Mouse (Mus musculus) midbrain, embryonic 16.5 days (tissue): Measurements from ENCODE around the gene Sae1. TPM values are rescaled to one million over a fixed set of nuclear protein-coding genes. Genes with fewer than 3 reads are reported as not detected.
"Not testable (repeated sequence)": the region's sequence is repeated elsewhere in the genome, so short reads cannot be mapped to it uniquely, and the experiment has no call there.

Experiments
- ATAC-seq: fragments of 200-750 bp; cut with Nextera tagmentation; 2 replicates; pipeline ENCODE4 v1.8.0; 2017; ENCODE audit warnings: moderate TSS enrichment
- H3K27ac ChIP-seq: fragments of 300-500 bp; sonication (generic); 2 replicates; pipeline ENCODE4 v1.5.1; 2014; ENCODE audit warnings: mild to moderate bottlenecking, low read length, mixed read lengths
- H3K27me3 ChIP-seq: fragments of 300-500 bp; sonication (generic); 2 replicates; pipeline ENCODE4 v1.6.1; 2014; ENCODE audit warnings: low read depth, low read length, mixed read lengths; ENCODE audit not compliant: control insufficient read depth, insufficient read depth
- H3K36me3 ChIP-seq: fragments of 300-500 bp; sonication (generic); 2 replicates; pipeline ENCODE4 v1.6.1; 2014; ENCODE audit warnings: mild to moderate bottlenecking, low read length, moderate library complexity, mixed read lengths; ENCODE audit not compliant: control insufficient read depth, insufficient read depth
- H3K4me1 ChIP-seq: fragments of 300-500 bp; sonication (generic); 2 replicates; pipeline ENCODE4 v1.6.1; 2014; ENCODE audit warnings: mild to moderate bottlenecking, low read length, mixed read lengths; ENCODE audit not compliant: control insufficient read depth, insufficient read depth
- H3K4me2 ChIP-seq: fragments of 300-500 bp; sonication (generic); 2 replicates; pipeline ENCODE4 v1.6.1; 2014; ENCODE audit warnings: mild to moderate bottlenecking, low read length, mixed read lengths
- H3K4me3 ChIP-seq: fragments of 300-500 bp; sonication (generic); 2 replicates; pipeline ENCODE4 v1.5.1; 2014; ENCODE audit warnings: low read depth, mild to moderate bottlenecking, low read length, moderate library complexity, mixed read lengths
- H3K9ac ChIP-seq: fragments of 300-500 bp; sonication (generic); 2 replicates; pipeline ENCODE4 v1.6.1; 2014; ENCODE audit warnings: low read depth, low read length, mixed read lengths
- H3K9me3 ChIP-seq: fragments of 300-500 bp; sonication (generic); replicated peaks from 2 replicates; pipeline ENCODE4 v1.6.1; 2014; ENCODE audit warnings: mild to moderate bottlenecking, low read length, mixed read lengths; ENCODE audit not compliant: control insufficient read depth, poor library complexity, severe bottlenecking
- WGBS: fragments of 180-500 bp; shearing (Covaris S2); extraction: QIAGEN DNeasy Blood & Tissue Kit; methylation state at CpG from one replicate; pipeline ENCODE4 v1.1.7; 2014; 5-methylcytosine and 5-hydroxymethylcytosine counted together
- polyA plus RNA-seq: library from polyadenylated mRNA; unstranded; fragments of >200 nt; fragmentation: Nextera tagmentation; extraction: Ambion mirVana; gene quantifications from 2 replicates; pipeline ENCODE4 v1.2.1, GENCODE M21; 2015

The Sae1 gene
- polyA plus RNA-seq, 1 experiment from 2014 or later, result 239 TPM

DNA sequence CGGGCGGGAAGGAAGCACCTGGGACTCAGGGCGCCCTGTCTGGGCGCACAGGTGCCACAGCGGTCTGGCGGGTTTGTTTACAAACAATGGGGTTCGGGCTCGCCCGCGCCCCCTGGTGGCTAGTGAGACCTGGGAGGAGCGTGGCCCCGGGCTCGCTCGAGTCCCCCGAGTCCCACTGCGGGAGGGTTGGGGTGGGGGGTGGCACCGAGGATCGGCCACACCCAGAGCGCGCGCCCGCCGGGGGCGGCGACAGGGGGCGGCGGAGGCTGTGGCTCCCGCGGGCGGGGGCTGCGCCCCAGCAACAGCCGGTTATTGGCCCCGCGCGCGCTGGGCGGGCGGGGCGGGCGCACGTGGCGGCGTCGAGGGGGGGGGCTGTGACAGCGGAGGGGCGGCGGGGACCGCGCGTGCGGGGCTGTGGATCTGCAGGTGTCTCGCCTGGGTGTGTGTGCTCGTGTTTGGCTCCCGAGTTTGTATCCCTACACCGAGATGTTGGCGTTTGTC lies 77.5 kb downstream of the Sae1 start:
- peak overlapping the region; percentile 81 for H3K9ac ChIP-seq
- peaks cover 41% of the 10 kb centered on the region for H3K4me1 ChIP-seq
- no peaks in the 10 kb centered on the region for H3K9me3 ChIP-seq
- peak overlapping the region; percentile 75 for H3K27ac ChIP-seq
- H3K27me3 ChIP-seq, result no peaks in the 10 kb centered on the region
- peak overlapping the region; percentile 78 for H3K4me3 ChIP-seq
- peak; percentile 9 for ATAC-seq
- H3K36me3 ChIP-seq, result no peaks in the 10 kb centered on the region
- peak overlapping the region; percentile 97 for H3K4me2 ChIP-seq
- under 1% methylated on average over 27 of the region's 56 CpGs for WGBS

DNA sequence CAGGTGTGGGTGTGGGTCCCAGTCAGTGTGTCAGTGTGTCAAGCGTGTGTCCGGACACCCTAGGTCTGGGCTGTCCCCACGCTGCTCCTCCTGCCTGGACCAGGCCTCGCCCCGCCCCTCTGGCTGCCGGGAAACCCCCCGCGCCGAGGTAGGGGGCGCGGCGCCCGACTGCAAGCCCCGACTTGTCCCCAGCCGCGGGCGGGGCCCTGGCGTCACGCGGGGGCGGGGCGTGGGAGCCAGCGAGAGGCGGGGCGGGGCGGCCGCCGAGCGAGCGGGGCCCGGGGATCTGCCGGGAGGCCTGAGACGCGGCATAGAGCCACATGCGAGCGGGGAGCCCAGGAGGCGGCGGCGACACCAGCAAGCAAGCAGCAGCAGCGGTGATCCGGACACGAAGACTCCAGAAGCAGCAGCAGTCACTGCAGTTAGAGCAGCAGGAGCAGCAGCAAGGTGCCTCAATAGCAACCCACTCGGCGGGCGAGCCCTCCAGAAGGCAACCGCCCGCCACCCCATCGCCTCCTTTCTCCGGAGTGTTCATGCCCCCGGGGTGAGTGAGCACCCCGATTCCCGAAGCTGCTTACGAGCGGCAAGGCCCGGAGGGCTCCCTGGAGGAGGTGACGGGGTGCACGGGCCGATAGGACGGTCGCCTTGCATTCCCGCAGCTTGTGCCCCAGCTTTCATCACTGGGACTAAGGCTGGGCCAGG lies 78.1 kb downstream of the Sae1 start:
- no peaks in the 10 kb centered on the region for H3K9me3 ChIP-seq
- H3K4me2 ChIP-seq, result peak overlapping the region; percentile 97
- peak; percentile 22; the same call in 1 of the 2 replicates for ATAC-seq
- H3K27ac ChIP-seq, result peak overlapping the region; percentile 75
- H3K36me3 ChIP-seq, result no peaks in the 10 kb centered on the region
- WGBS, result under 1% methylated on average over 43 of the region's 61 CpGs
- H3K4me3 ChIP-seq, result peak overlapping the region; percentile 78
- peak overlapping the region; percentile 81 for H3K9ac ChIP-seq
- peaks cover 38% of the 10 kb centered on the region for H3K4me1 ChIP-seq
- no peaks in the 10 kb centered on the region for H3K27me3 ChIP-seq

DNA sequence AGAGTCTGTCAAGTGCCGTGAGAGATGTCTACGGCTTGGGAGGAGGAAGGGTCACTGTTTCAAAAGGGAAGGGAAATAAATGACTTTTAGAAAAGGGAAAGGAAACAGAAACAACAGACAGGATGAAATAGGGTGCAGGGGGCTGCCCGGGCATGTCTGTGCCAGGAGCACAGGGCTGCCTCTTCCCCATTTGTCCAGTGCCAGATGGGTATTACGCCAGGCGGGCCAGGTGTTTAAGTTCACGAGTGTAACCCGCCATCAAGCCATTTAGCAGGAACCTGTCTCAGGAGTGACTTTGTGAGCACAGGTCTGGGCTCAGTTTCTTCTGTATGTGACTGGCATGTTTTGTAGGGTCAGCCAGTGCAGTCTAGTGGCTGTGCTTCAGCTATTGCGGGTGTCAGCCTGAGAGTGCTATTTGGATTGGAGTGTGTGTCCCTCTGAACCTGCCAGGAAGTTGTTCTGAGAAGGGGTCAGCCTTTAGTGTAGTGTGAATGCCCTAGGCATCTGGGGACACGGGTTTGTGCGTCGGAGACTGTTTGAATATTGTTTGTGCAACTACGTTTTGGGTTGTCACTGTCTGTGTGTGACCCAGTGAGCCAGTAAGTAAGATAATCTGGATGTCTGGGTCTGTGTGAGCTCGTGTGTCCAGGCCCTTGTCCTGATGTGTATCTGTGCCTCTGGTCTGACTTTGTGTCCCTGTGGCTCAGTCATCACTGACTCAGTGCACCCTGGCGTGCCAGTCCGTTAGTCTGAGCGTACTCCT lies 78.9 kb downstream of the Sae1 start:
- H3K9me3 ChIP-seq, result no peaks in the 10 kb centered on the region
- H3K9ac ChIP-seq, result peak overlapping the region; percentile 81
- H3K4me2 ChIP-seq, result peak overlapping the region; percentile 97
- H3K36me3 ChIP-seq, result no peaks in the 10 kb centered on the region
- peaks cover 33% of the 10 kb centered on the region for H3K4me1 ChIP-seq
- ATAC-seq, result no peak
- H3K4me3 ChIP-seq, result peak overlapping the region; percentile 78
- no peaks in the 10 kb centered on the region for H3K27me3 ChIP-seq
- WGBS, result 47% methylated on average over 16 of the region's 16 CpGs
- peak overlapping the region; percentile 14 for H3K27ac ChIP-seq

DNA sequence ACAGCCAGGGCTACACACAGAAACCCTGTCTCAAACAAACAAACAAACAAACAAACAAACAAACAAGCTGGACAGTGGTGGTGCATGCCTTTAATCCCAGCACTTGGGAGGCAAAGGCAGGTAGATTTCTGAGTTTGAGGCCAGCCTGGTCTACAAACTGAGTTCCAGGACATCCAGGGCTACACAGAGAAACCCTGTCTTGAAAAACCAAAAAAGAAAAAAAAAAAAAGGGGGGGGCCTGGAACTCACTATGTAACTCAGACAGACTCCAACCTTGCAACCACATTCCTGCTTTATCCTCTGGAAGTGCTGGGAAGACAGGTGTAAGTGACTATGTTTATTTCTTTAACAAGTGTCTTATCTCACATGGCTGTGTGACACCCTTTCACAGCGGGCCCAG lies 79.5 kb downstream of the Sae1 start, which contains the start of gene Bbc3:
Gene Bbc3 (plus strand): TSS at position 301 of the 400 bp plus-strand sequence.
- H3K9me3 ChIP-seq, H3K27me3 ChIP-seq, ATAC-seq, H3K36me3 ChIP-seq: not testable (repeated sequence)
- Histone ChIP-seq H3K4me3 (peak within 1 kb of the TSS; percentile 78), H3K9ac (peak within 1 kb of the TSS; percentile 81), H3K4me1 (peaks cover 27% of the 10 kb centered on the region), H3K27ac (peak within 1 kb of the TSS; percentile 14), H3K4me2 (peak within 1 kb of the TSS; percentile 97)
- 72% methylated on average over 1 of the region's 1 CpGs for WGBS

DNA sequence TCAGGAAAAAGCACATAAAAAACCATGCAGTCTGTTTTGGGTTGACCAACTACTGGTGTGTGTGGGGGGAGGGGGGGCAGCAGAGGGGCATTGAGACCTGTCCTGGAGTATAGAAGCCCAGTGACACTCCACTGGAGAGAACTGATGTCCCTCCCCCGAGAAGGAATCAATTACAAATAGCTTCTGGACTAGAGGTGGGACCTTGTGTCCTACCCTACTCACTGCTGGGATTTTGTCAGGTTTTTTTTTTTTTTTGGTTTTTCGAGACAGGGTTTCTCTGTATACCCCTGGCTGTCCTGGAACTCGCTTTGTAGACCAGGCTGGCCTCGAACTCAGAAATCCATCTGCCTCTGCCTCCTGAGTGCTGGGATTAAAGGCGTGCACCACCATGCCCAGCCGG lies 80.5 kb downstream of the Sae1 start:
- H3K4me1 ChIP-seq, result peaks cover 17% of the 10 kb centered on the region
- H3K27me3 ChIP-seq, H3K4me2 ChIP-seq, H3K4me3 ChIP-seq, H3K36me3 ChIP-seq, ATAC-seq, H3K9ac ChIP-seq, H3K9me3 ChIP-seq, H3K27ac ChIP-seq: not testable (repeated sequence)
- WGBS, result 72% methylated on average over 6 of the region's 6 CpGs

DNA sequence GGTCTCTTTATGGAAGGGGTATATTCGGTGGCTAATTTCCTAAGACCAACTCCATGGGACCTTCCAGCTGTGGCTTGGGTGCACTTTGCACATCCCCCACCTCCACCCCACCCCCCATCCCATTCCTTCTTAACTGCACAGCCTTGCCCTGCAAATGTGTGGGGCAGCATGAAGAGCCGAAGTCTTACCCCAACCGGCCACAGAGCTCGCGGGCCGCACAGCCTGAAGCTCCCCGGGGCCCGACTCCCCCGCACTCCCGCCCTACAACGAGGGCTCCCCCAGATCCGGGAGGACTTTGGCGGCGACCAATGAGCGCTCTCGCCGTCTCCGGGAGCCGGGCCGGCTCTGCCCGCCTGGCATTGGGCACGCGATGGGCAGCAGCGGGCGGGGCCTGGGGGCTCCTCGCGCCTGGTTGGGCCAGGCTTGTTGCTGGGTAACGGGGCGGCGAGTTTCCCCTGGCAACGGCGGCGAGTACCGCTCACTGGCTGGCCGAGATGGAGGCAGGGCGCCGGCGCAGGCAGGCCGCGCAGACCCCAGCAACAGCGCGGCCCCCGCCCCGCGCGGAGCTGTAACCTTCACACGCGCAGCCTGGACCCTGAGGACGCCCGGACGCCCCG lies 88.1 kb downstream of the Sae1 start:
- WGBS, result 1% methylated on average over 51 of the region's 52 CpGs
- Histone ChIP-seq H3K4me2 (peak overlapping the region; percentile 85), H3K9ac (peak overlapping the region; percentile 68), H3K36me3 (no peaks in the 10 kb centered on the region), H3K4me3 (peak overlapping the region; percentile 50), H3K9me3 (no peaks in the 10 kb centered on the region), H3K4me1 (peaks cover 36% of the 10 kb centered on the region), H3K27ac (peak overlapping the region; percentile 76), H3K27me3 (no peaks in the 10 kb centered on the region)
- ATAC-seq, result peak; percentile 95

DNA sequence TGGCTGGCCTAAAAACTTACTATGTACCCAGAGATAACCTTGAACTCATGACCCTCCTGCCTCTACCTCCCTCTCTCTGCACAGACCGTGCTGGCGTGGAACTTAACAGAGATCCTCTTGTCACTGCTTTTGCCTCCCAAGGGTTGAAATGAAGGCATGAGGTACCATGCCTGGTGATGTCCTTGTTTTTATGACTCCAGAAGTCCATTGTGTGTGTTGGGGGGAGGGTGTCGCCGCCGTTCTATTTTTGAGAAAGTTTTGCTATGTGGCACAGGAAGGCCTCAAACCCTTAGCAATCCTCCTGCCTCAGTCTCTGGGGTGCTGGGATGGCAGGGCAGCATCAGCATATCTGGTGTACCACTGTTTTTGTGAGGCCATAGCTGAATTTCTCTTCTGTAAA lies 88.7 kb downstream of the Sae1 start:
- ATAC-seq, result no peak
- H3K27me3 ChIP-seq, result no peaks in the 10 kb centered on the region
- H3K4me1 ChIP-seq, result peaks cover 38% of the 10 kb centered on the region
- peak overlapping the region; percentile 50 for H3K4me3 ChIP-seq
- WGBS, result 82% methylated on average over 5 of the region's 5 CpGs
- no peaks in the 10 kb centered on the region for H3K36me3 ChIP-seq
- peak overlapping the region; percentile 69 for H3K27ac ChIP-seq
- H3K9me3 ChIP-seq, result no peaks in the 10 kb centered on the region
- H3K9ac ChIP-seq, result peak overlapping the region; percentile 68; the same call in 1 of the 2 replicates
- H3K4me2 ChIP-seq, result peak overlapping the region; percentile 85

DNA sequence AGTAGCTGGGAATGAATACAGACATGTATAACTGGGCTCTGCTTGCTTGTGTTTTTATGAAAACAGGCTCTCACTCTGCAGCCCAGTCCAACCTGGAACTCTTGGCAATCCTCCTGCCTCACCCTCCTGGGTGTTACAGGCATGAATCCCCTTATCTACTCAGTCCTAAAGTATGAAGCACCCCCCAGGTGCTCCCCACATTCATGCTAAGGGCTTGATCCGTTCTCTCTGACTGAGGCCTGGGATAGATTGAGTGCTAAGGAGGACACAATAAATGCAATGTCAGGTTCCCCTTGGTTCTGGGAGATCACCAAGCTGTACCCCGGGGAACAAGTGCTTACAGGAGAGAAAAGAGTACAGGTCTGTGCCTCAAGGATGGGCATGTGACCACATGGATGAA lies 90.0 kb downstream of the Sae1 start:
- H3K4me2 ChIP-seq, result no peak overlapping the region

More for the DNA sequence above, 90.0 kb downstream of the Sae1 start:
- Histone ChIP-seq H3K9me3 (no peaks in the 10 kb centered on the region), H3K9ac (no peak overlapping the region), H3K4me3 (no peak overlapping the region), H3K27me3 (no peaks in the 10 kb centered on the region), H3K4me1 (peaks cover 38% of the 10 kb centered on the region), H3K27ac (no peak overlapping the region), H3K36me3 (no peaks in the 10 kb centered on the region)
- no peak for ATAC-seq
- WGBS, result 80% methylated on average over 2 of the region's 2 CpGs
